Mouse (Mus musculus) midbrain, embryonic 12.5 days (tissue): ENCODE measurements around the gene Methig1. TPM values are rescaled to one million over a fixed set of nuclear protein-coding genes. Genes with fewer than 3 reads are reported as not detected.

ENCODE experiments used
- ATAC-seq: fragments of 200-750 bp; cut with Nextera tagmentation; 2 replicates; pipeline ENCODE4 v1.8.0; 2017; ENCODE audit warnings: low read depth, moderate TSS enrichment, moderate library complexity; ENCODE audit not compliant: low FRiP score
- H3K27ac ChIP-seq: fragments of 300-500 bp; sonication (generic); replicated peaks from 2 replicates; pipeline ENCODE4 v1.5.1; 2016; ENCODE audit warnings: mild to moderate bottlenecking
- H3K27me3 ChIP-seq: fragments of 300-500 bp; sonication (generic); 2 replicates; pipeline ENCODE4 v1.6.1; 2016; ENCODE audit warnings: mild to moderate bottlenecking
- H3K36me3 ChIP-seq: fragments of 300-500 bp; sonication (generic); 2 replicates; pipeline ENCODE4 v1.6.1; 2016
- H3K4me1 ChIP-seq: fragments of 300-500 bp; sonication (generic); 2 replicates; pipeline ENCODE4 v1.6.1; 2016
- H3K4me2 ChIP-seq: fragments of 300-500 bp; sonication (generic); replicated peaks from 2 replicates; pipeline ENCODE4 v1.6.1; 2016; ENCODE audit warnings: mild to moderate bottlenecking, moderate library complexity
- H3K4me3 ChIP-seq: fragments of 300-500 bp; sonication (generic); 2 replicates; pipeline ENCODE4 v1.5.1; 2016; ENCODE audit warnings: mild to moderate bottlenecking
- H3K9ac ChIP-seq: fragments of 300-500 bp; sonication (generic); replicated peaks from 2 replicates; pipeline ENCODE4 v1.6.1; 2016; ENCODE audit warnings: mild to moderate bottlenecking, moderate library complexity
- H3K9me3 ChIP-seq: fragments of 300-500 bp; sonication (generic); 2 replicates; pipeline ENCODE4 v1.6.1; 2016; ENCODE audit warnings: mild to moderate bottlenecking
- WGBS: fragments of 180-500 bp; shearing (Covaris S2); methylation state at CpG from one replicate; pipeline ENCODE4 v1.1.7; 2016; 5-methylcytosine and 5-hydroxymethylcytosine counted together
- polyA plus RNA-seq: library from polyadenylated mRNA; unstranded; fragments of >200 nt; fragmentation: Nextera tagmentation; extraction: Ambion mirVana; gene quantifications from 2 replicates; pipeline ENCODE4 v1.2.1, GENCODE M21; 2016

Methig1 gene
- polyA plus RNA-seq, 1 experiment from 2014 or later, result not detected

- H3K4me2 ChIP-seq, result no peak overlapping the region
- H3K4me3 ChIP-seq, result no peak overlapping the region
- H3K9me3 ChIP-seq, result no peaks in the 10 kb centered on the region
- no peak for ATAC-seq
- no peaks in the 10 kb centered on the region for H3K27me3 ChIP-seq
- 95% methylated on average over 17 of the region's 17 CpGs for WGBS
- H3K36me3 ChIP-seq, result no peaks in the 10 kb centered on the region
- H3K9ac ChIP-seq, result no peak overlapping the region
- no peaks in the 10 kb centered on the region for H3K4me1 ChIP-seq
- no peak overlapping the region for H3K27ac ChIP-seq
These were observed 34.7 kb downstream of the Methig1 start for GRCm38 (mm10) chr15:100387544-100388223.

GRCm38 (mm10) chr15:100388224-100388835, 35.4 kb downstream of the Methig1 start:
- 94% methylated on average over 16 of the region's 16 CpGs for WGBS
- Histone ChIP-seq H3K27ac (no peak overlapping the region), H3K36me3 (peaks cover 4% of the 10 kb centered on the region), H3K4me3 (no peak overlapping the region), H3K9ac (no peak overlapping the region), H3K9me3 (no peaks in the 10 kb centered on the region), H3K4me2 (no peak overlapping the region), H3K4me1 (no peaks in the 10 kb centered on the region), H3K27me3 (no peaks in the 10 kb centered on the region)
- no peak for ATAC-seq

- 61% methylated on average over 9 of the region's 9 CpGs for WGBS
These were observed 35.9 kb downstream of the Methig1 start for GRCm38 (mm10) chr15:100388886-100389285.

GRCm38 (mm10) chr15:100391066-100391465, 38.1 kb downstream of the Methig1 start:
- WGBS, result 80% methylated on average over 7 of the region's 7 CpGs
- H3K36me3 ChIP-seq, result peaks cover 32% of the 10 kb centered on the region
- no peak overlapping the region for H3K9ac ChIP-seq
- H3K4me2 ChIP-seq, result no peak overlapping the region
- no peaks in the 10 kb centered on the region for H3K4me1 ChIP-seq
- no peak overlapping the region for H3K4me3 ChIP-seq
- H3K9me3 ChIP-seq, result no peaks in the 10 kb centered on the region
- no peak overlapping the region for H3K27ac ChIP-seq
- no peaks in the 10 kb centered on the region for H3K27me3 ChIP-seq
- ATAC-seq, result no peak

More at GRCm38 (mm10) chr15:100388886-100389285, 35.9 kb downstream of the Methig1 start:
- Histone ChIP-seq H3K4me2 (no peak overlapping the region), H3K9me3 (no peaks in the 10 kb centered on the region), H3K4me1 (no peaks in the 10 kb centered on the region), H3K4me3 (no peak overlapping the region), H3K36me3 (peaks cover 10% of the 10 kb centered on the region), H3K27ac (no peak overlapping the region), H3K27me3 (no peaks in the 10 kb centered on the region), H3K9ac (no peak overlapping the region)
- ATAC-seq, result no peak

- Histone ChIP-seq H3K27me3 (no peaks in the 10 kb centered on the region), H3K9ac (no peak overlapping the region), H3K4me1 (no peaks in the 10 kb centered on the region), H3K27ac (no peak overlapping the region), H3K36me3 (peaks cover 37% of the 10 kb centered on the region), H3K9me3 (no peaks in the 10 kb centered on the region), H3K4me2 (no peak overlapping the region), H3K4me3 (no peak overlapping the region)
- ATAC-seq, result no peak
- 92% methylated on average over 7 of the region's 7 CpGs for WGBS
These were observed 38.6 kb downstream of the Methig1 start for GRCm38 (mm10) chr15:100391599-100391998.

- no peaks in the 10 kb centered on the region for H3K4me1 ChIP-seq
- no peak for ATAC-seq
- H3K9me3 ChIP-seq, result no peaks in the 10 kb centered on the region
- no peak overlapping the region for H3K9ac ChIP-seq
- H3K4me3 ChIP-seq, result no peak overlapping the region
- 92% methylated on average over 11 of the region's 11 CpGs for WGBS
- H3K27ac ChIP-seq, result no peak overlapping the region
- H3K4me2 ChIP-seq, result no peak overlapping the region
- H3K27me3 ChIP-seq, result no peaks in the 10 kb centered on the region
- H3K36me3 ChIP-seq, result peaks cover 51% of the 10 kb centered on the region
These were observed 40.1 kb downstream of the Methig1 start for GRCm38 (mm10) chr15:100393016-100393415.

GRCm38 (mm10) chr15:100395561-100395960, 42.6 kb downstream of the Methig1 start:
- no peak overlapping the region for H3K9ac ChIP-seq
- H3K27ac ChIP-seq, result no peak overlapping the region
- H3K9me3 ChIP-seq, result no peaks in the 10 kb centered on the region
- 97% methylated on average over 3 of the region's 3 CpGs for WGBS
- peaks cover 75% of the 10 kb centered on the region for H3K36me3 ChIP-seq
- ATAC-seq, result no peak
- H3K27me3 ChIP-seq, result no peaks in the 10 kb centered on the region
- no peak overlapping the region for H3K4me2 ChIP-seq
- no peak overlapping the region for H3K4me3 ChIP-seq
- no peaks in the 10 kb centered on the region for H3K4me1 ChIP-seq

GRCm38 (mm10) chr15:100400592-100401250, 47.8 kb downstream of the Methig1 start:
- 95% methylated on average over 16 of the region's 16 CpGs for WGBS
- ATAC-seq, result no peak
- peaks cover 96% of the 10 kb centered on the region for H3K36me3 ChIP-seq

GRCm38 (mm10) chr15:100401811-100402210, 48.9 kb downstream of the Methig1 start:
- Histone ChIP-seq H3K9ac (no peak overlapping the region), H3K27me3 (no peaks in the 10 kb centered on the region), H3K4me3 (no peak overlapping the region), H3K27ac (no peak overlapping the region), H3K36me3 (peaks cover 94% of the 10 kb centered on the region), H3K9me3 (no peaks in the 10 kb centered on the region), H3K4me2 (no peak overlapping the region), H3K4me1 (no peaks in the 10 kb centered on the region)
- ATAC-seq, result no peak
- WGBS, result 94% methylated on average over 4 of the region's 4 CpGs

More at GRCm38 (mm10) chr15:100400592-100401250, 47.8 kb downstream of the Methig1 start:
- no peaks in the 10 kb centered on the region for H3K9me3 ChIP-seq
- H3K27ac ChIP-seq, result no peak overlapping the region
- no peak overlapping the region for H3K9ac ChIP-seq
- H3K27me3 ChIP-seq, result no peaks in the 10 kb centered on the region
- no peaks in the 10 kb centered on the region for H3K4me1 ChIP-seq
- no peak overlapping the region for H3K4me3 ChIP-seq
- H3K4me2 ChIP-seq, result no peak overlapping the region

- WGBS, result 90% methylated on average over 14 of the region's 14 CpGs
- no peaks in the 10 kb centered on the region for H3K4me1 ChIP-seq
- no peak overlapping the region for H3K4me3 ChIP-seq
- no peak overlapping the region for H3K9ac ChIP-seq
- H3K27me3 ChIP-seq, result no peaks in the 10 kb centered on the region
- ATAC-seq, result no peak
- H3K4me2 ChIP-seq, result no peak overlapping the region
- no peak overlapping the region for H3K27ac ChIP-seq
- peaks cover 93% of the 10 kb centered on the region for H3K36me3 ChIP-seq
- H3K9me3 ChIP-seq, result no peaks in the 10 kb centered on the region
These were observed 49.4 kb downstream of the Methig1 start for GRCm38 (mm10) chr15:100402347-100402746.

- H3K4me1 ChIP-seq, result no peaks in the 10 kb centered on the region
- no peak overlapping the region for H3K4me3 ChIP-seq
- no peaks in the 10 kb centered on the region for H3K27me3 ChIP-seq
- H3K36me3 ChIP-seq, result peaks cover 93% of the 10 kb centered on the region
- H3K4me2 ChIP-seq, result no peak overlapping the region
- WGBS, result 96% methylated on average over 4 of the region's 4 CpGs
- ATAC-seq, result no peak
- no peak overlapping the region for H3K9ac ChIP-seq
- H3K9me3 ChIP-seq, result no peaks in the 10 kb centered on the region
- H3K27ac ChIP-seq, result no peak overlapping the region
These were observed 49.8 kb downstream of the Methig1 start for GRCm38 (mm10) chr15:100402798-100403197.

- Histone ChIP-seq H3K9ac (no peak overlapping the region), H3K9me3 (no peaks in the 10 kb centered on the region), H3K4me2 (no peak overlapping the region), H3K27ac (no peak overlapping the region), H3K27me3 (no peaks in the 10 kb centered on the region), H3K36me3 (peaks cover 93% of the 10 kb centered on the region), H3K4me3 (no peak overlapping the region), H3K4me1 (no peaks in the 10 kb centered on the region)
- ATAC-seq, result no peak
- WGBS, result 94% methylated on average over 16 of the region's 16 CpGs
These were observed 50.5 kb downstream of the Methig1 start for GRCm38 (mm10) chr15:100403318-100404000.
